Mouse (Mus musculus): ENCODE measurements around the gene Vstm4.

GRCm38 (mm10) chr14:32964742-32965141 lies 108.2 kb downstream of the Vstm4 start:
- TF ChIP-seq POLR2A (IDR thresholded peaks at IDR 0.05; ENCODE audit: borderline replicate concordance, low read depth, low read length) (no peak), CTCF (IDR thresholded peaks at IDR 0.05; ENCODE audit: low read depth, low read length) (no peak)
